Mouse (Mus musculus) midbrain, embryonic 12.5 days (tissue): ENCODE results near the gene Clnk. TPM values are rescaled to one million over a fixed set of nuclear protein-coding genes. Genes with fewer than 3 reads are reported as not detected.

Experiments used
- ATAC-seq: fragments of 200-750 bp; cut with Nextera tagmentation; 2 replicates; pipeline ENCODE4 v1.8.0; 2017; ENCODE audit warnings: low read depth, moderate TSS enrichment, moderate library complexity; ENCODE audit not compliant: low FRiP score
- H3K27ac ChIP-seq: fragments of 300-500 bp; sonication (generic); replicated peaks from 2 replicates; pipeline ENCODE4 v1.5.1; 2016; ENCODE audit warnings: mild to moderate bottlenecking
- H3K27me3 ChIP-seq: fragments of 300-500 bp; sonication (generic); 2 replicates; pipeline ENCODE4 v1.6.1; 2016; ENCODE audit warnings: mild to moderate bottlenecking
- H3K36me3 ChIP-seq: fragments of 300-500 bp; sonication (generic); 2 replicates; pipeline ENCODE4 v1.6.1; 2016
- H3K4me1 ChIP-seq: fragments of 300-500 bp; sonication (generic); 2 replicates; pipeline ENCODE4 v1.6.1; 2016
- H3K4me2 ChIP-seq: fragments of 300-500 bp; sonication (generic); replicated peaks from 2 replicates; pipeline ENCODE4 v1.6.1; 2016; ENCODE audit warnings: mild to moderate bottlenecking, moderate library complexity
- H3K4me3 ChIP-seq: fragments of 300-500 bp; sonication (generic); 2 replicates; pipeline ENCODE4 v1.5.1; 2016; ENCODE audit warnings: mild to moderate bottlenecking
- H3K9ac ChIP-seq: fragments of 300-500 bp; sonication (generic); replicated peaks from 2 replicates; pipeline ENCODE4 v1.6.1; 2016; ENCODE audit warnings: mild to moderate bottlenecking, moderate library complexity
- H3K9me3 ChIP-seq: fragments of 300-500 bp; sonication (generic); 2 replicates; pipeline ENCODE4 v1.6.1; 2016; ENCODE audit warnings: mild to moderate bottlenecking
- WGBS: fragments of 180-500 bp; shearing (Covaris S2); methylation state at CpG from one replicate; pipeline ENCODE4 v1.1.7; 2016; 5-methylcytosine and 5-hydroxymethylcytosine counted together
- polyA plus RNA-seq: library from polyadenylated mRNA; unstranded; fragments of >200 nt; fragmentation: Nextera tagmentation; extraction: Ambion mirVana; gene quantifications from 2 replicates; pipeline ENCODE4 v1.2.1, GENCODE M21; 2016

Clnk gene
- polyA plus RNA-seq, 1 experiment from 2014 or later = 0.20 TPM

DNA sequence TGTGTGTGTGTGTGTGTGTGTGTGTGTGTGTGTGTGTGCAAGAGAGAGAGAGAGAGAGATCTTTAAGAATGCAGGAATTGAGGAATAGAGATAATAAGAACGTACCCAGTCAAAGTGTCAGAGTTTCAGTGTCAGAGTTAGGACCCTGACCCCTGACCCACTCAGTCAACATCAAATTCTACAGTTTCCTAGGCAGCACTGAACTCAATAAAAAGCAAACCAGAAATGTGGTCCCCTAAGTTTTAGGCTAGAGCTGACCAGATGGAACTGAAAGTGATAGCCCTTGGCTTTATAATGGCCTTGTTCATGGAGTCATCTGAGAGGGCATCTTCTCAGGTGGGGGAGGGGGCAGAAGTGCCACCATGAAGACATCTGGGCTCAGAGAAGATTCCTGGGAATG lies 1.7 kb downstream of the Clnk start:
- Histone ChIP-seq H3K36me3 (no peaks in the 10 kb centered on the region), H3K27me3 (no peaks in the 10 kb centered on the region), H3K27ac (no peak overlapping the region), H3K4me1 (no peaks in the 10 kb centered on the region; the same call in 1 of the 2 replicates), H3K4me2 (no peak overlapping the region), H3K9me3 (no peaks in the 10 kb centered on the region), H3K9ac (no peak overlapping the region), H3K4me3 (no peak overlapping the region)
- ATAC-seq = 0 out of 2 replicates have a peak, but pooled peaks have one; percentile 20
- WGBS = 13% methylated on average over 1 of the region's 1 CpGs

DNA sequence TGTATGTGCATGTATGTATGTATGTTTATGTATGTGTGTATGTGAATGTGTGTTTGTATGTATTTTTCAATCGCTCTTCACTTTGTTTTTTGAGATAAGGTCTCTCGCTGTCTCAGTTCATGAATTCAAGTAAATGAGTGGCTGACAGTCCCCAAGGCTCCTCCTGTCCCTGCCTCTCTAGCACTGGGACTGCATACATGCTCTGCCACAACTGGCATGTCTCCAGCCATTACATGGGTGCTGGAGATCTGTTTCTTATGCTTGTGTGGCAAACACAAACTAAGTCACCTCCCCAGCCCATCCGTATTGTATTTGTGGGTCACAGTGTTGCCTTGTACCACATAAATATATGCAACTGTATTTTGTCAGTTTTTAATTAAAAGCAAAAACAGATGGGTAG lies 3.7 kb downstream of the Clnk start:
- Histone ChIP-seq H3K4me2 (no peak overlapping the region), H3K27ac (no peak overlapping the region), H3K9me3 (no peaks in the 10 kb centered on the region), H3K4me1 (no peaks in the 10 kb centered on the region; the same call in 1 of the 2 replicates), H3K27me3 (no peaks in the 10 kb centered on the region), H3K4me3 (no peak overlapping the region), H3K36me3 (no peaks in the 10 kb centered on the region), H3K9ac (no peak overlapping the region)
- WGBS = 96% methylated on average over 3 of the region's 3 CpGs
- ATAC-seq = no peak

DNA sequence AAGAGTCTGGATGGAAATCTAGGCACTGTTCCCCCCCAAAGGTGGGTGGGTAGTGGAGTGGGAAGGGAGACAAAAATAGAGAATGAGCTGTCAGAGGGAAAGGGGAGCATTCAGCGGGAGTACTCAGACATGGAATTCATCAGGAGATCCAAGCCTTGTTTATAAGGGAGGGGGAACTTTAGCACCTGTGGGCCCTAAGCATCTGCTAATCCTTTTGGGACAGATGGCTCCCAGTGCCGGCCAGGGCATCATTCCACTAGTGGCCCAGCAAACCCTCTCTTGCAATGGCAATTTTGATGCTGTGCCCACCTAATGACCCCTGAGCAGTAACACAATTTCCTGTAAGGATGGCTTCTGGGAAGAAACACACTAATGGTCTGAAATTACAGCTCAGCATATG lies 5.0 kb downstream of the Clnk start:
- H3K4me3 ChIP-seq = no peak overlapping the region
- H3K27ac ChIP-seq = no peak overlapping the region
- no peaks in the 10 kb centered on the region for H3K27me3 ChIP-seq
- no peak overlapping the region for H3K4me2 ChIP-seq
- no peaks in the 10 kb centered on the region; the same call in 1 of the 2 replicates for H3K4me1 ChIP-seq
- ATAC-seq = no peak
- H3K36me3 ChIP-seq = no peaks in the 10 kb centered on the region
- 68% methylated on average over 2 of the region's 2 CpGs for WGBS
- no peaks in the 10 kb centered on the region for H3K9me3 ChIP-seq
- H3K9ac ChIP-seq = no peak overlapping the region

DNA sequence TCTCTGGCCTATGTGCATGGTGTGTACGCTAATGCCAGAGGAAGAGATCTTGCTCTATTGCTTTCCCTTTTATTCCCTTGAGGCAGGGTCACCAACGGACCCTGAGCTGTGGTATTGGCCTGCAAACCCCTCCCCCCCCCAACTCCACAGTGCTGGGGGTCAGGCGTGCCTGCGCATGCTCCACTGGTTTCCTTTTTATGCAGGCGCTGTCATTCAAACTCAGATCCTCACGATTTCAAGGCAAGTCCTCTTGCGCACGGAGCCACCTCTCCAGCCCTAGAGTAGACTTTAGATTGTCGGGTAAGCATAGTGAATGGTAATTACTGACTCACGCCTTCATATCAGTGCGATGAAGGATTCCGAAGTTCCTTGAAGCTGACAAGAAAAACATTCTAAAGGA lies 6.1 kb downstream of the Clnk start:
- no peak overlapping the region for H3K4me2 ChIP-seq
- H3K27ac ChIP-seq = no peak overlapping the region
- H3K36me3 ChIP-seq = no peaks in the 10 kb centered on the region
- WGBS = 61% methylated on average over 12 of the region's 12 CpGs
- no peaks in the 10 kb centered on the region; the same call in 1 of the 2 replicates for H3K4me1 ChIP-seq
- no peak overlapping the region for H3K4me3 ChIP-seq
- no peak for ATAC-seq
- no peak overlapping the region for H3K9ac ChIP-seq
- no peaks in the 10 kb centered on the region for H3K27me3 ChIP-seq
- H3K9me3 ChIP-seq = no peaks in the 10 kb centered on the region

DNA sequence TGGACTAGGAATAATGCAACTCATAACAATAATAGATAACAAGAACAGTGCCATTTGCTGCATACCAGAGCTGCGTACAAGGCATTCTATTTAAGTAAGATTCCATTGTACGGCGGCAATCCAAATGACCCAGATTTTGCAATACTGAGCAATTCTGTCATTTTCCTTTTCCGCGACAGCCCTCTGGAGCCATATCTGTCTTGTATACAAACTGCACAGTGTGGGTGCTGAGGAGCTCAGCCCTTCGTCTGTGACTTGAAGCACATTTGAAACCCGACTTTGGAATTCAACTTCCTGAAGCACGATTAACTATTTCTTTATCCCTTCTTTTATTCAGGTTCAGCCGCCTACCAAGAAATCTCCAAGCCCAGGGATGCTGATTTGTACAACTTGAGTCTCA lies 6.6 kb downstream of the Clnk start:
- Histone ChIP-seq H3K9me3 (no peaks in the 10 kb centered on the region), H3K4me1 (no peaks in the 10 kb centered on the region), H3K9ac (no peak overlapping the region), H3K4me3 (no peak overlapping the region), H3K4me2 (no peak overlapping the region), H3K27ac (no peak overlapping the region), H3K36me3 (no peaks in the 10 kb centered on the region), H3K27me3 (no peaks in the 10 kb centered on the region)
- WGBS = 75% methylated on average over 9 of the region's 9 CpGs
- no peak for ATAC-seq

DNA sequence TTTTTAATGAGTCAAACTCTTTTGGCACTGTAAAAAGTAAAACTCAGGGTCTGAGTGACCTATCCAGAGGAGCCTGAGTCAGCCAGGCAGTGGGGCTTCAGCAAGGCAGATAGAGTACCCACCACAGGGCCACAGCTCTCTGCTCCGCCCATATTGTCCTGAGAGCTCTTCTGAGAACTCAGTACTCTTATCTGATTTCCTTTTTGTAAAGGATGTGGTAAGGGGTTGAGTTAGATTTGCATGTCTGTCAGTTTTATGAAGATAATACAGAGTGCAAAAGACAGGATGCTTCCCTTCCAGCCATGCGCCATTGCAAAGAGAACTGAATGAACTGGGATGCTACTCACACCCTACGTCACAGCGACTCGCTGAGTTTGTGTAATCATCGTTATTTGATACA lies 12.0 kb downstream of the Clnk start:
- no peak for ATAC-seq
- Histone ChIP-seq H3K9me3 (no peaks in the 10 kb centered on the region), H3K36me3 (no peaks in the 10 kb centered on the region), H3K27me3 (no peaks in the 10 kb centered on the region), H3K4me3 (no peak overlapping the region), H3K9ac (no peak overlapping the region), H3K4me2 (no peak overlapping the region), H3K27ac (no peak overlapping the region), H3K4me1 (peaks cover 4% of the 10 kb centered on the region; the same call in 1 of the 2 replicates)
- 85% methylated on average over 6 of the region's 6 CpGs for WGBS

DNA sequence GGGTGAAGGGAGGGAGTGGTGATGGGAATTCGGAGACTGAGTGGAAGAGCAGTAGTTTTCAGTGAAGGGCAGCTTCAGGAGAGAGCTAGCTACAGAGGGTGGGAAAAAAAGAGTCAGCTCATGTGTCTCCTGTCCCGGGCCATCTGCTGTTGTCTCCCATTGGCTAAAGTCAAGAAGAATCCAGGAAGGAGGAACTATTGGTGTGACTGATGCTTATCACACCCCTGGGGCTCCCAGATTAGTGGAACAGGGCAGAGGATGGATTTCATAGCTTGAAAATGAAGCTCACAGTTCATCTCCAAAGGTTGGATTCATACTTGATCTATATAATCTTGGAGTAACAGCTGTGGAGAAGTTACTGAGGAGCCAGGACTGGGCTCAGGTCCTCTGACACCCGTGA lies 13.6 kb downstream of the Clnk start:
- no peak overlapping the region for H3K9ac ChIP-seq
- WGBS = 78% methylated on average over 3 of the region's 3 CpGs
- H3K36me3 ChIP-seq = no peaks in the 10 kb centered on the region
- H3K27ac ChIP-seq = no peak overlapping the region
- H3K4me2 ChIP-seq = no peak overlapping the region
- no peaks in the 10 kb centered on the region for H3K27me3 ChIP-seq
- H3K4me3 ChIP-seq = no peak overlapping the region
- peaks cover 4% of the 10 kb centered on the region; the same call in 1 of the 2 replicates for H3K4me1 ChIP-seq
- no peak for ATAC-seq
- no peaks in the 10 kb centered on the region for H3K9me3 ChIP-seq

DNA sequence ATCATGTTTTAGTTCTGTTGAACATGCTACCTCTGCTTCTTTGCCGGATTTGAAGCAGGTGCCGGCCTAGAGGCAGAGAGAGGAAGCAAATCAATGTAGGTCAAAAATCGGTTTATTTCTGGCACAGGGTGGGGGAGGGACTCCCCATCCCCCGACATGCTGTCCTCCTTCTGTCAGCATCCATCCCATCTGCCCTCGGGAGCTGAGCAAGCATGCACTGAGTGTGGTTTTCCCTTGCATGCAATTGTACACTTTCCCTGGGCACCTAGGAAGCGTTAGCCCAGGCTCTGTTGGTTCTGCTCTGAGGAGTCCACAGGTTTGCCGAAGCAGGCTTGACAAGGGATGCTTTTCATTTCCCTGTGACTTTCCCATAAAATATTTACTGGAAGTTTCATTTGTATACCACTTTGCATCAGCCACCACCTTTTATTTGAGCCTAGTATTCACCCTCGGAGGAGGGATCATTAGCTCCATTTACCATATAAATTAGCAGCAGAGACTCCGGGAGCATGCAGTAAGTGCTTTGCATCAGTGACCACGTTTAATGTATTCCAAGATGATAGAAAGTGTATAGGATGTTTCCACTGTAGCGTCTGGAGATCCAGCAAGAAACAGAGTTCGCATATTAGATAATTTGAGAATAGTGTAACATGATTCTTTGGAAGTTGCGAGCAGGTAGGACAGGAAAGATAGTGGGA lies 14.2 kb downstream of the Clnk start:
- Histone ChIP-seq H3K27me3 (no peaks in the 10 kb centered on the region), H3K4me1 (peaks cover 4% of the 10 kb centered on the region; the same call in 1 of the 2 replicates), H3K4me2 (no peak overlapping the region), H3K36me3 (no peaks in the 10 kb centered on the region), H3K9me3 (no peaks in the 10 kb centered on the region), H3K9ac (no peak overlapping the region), H3K27ac (no peak overlapping the region), H3K4me3 (no peak overlapping the region)
- WGBS = 75% methylated on average over 13 of the region's 13 CpGs
- ATAC-seq = 0 out of 2 replicates have a peak, but pooled peaks have one; percentile 9

DNA sequence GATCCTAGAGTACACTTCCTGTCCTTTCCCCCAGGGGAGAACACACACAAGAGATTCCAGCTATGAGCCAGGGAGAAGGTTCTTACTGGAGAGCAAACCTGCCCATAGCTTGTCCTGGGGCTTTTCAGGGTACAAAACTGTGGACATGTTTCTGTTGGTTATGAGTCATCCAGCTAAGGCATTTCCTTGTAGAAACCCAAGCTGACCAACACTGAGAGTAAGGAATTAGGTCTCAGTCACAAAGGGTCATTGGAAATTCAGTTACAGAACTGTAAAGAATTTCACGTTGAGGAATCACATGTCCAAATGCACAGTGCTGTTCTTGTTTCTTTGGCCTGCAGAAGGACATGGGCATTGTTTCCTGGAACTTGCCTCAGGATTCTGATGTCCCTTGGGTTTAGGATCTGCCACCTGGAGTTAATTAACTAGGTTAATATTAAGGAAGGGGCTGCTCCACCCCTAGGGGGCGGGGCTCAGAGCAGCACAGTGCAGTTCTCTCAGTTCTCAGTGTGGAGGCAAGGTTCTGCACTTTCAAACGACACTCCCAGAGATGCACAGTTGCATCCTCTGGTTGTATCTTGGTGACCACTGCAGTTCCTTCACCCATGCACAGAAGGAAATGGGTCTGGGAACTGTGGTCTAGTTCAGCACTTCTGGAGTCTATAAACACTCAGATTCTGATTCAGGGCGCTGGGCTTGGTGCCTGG lies 18.4 kb downstream of the Clnk start:
- Histone ChIP-seq H3K9ac (no peak overlapping the region), H3K27ac (no peak overlapping the region), H3K36me3 (no peaks in the 10 kb centered on the region), H3K9me3 (no peaks in the 10 kb centered on the region), H3K4me1 (peaks cover 4% of the 10 kb centered on the region; the same call in 1 of the 2 replicates), H3K27me3 (no peaks in the 10 kb centered on the region), H3K4me2 (no peak overlapping the region), H3K4me3 (no peak overlapping the region)
- 58% methylated on average over 4 of the region's 4 CpGs for WGBS
- ATAC-seq = no peak

DNA sequence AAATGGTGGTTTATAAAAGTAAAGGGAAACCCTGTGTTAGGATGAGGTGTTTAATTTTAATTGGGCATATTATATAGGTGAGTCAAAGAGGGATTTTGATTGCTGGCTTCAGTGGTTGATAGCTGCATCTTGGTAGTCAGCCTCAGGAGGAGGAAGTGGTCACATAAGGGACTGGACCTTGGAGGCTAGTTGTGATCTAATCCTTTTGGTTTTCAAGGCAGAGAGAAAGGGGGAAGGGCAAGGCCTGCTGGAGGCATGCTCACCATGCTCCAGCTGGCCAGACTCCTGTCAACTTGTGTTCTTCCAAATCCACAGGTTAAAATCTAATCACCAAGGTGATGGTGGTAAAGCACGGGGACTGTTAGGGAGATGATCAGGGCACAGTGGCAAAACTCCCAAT lies 19.0 kb downstream of the Clnk start:
- H3K36me3 ChIP-seq = no peaks in the 10 kb centered on the region
- no peak overlapping the region for H3K4me2 ChIP-seq
- WGBS = 89% methylated on average over 1 of the region's 1 CpGs
- no peak overlapping the region for H3K4me3 ChIP-seq
- ATAC-seq = no peak
- no peaks in the 10 kb centered on the region for H3K9me3 ChIP-seq
- peaks cover 4% of the 10 kb centered on the region; the same call in 1 of the 2 replicates for H3K4me1 ChIP-seq
- no peak overlapping the region for H3K9ac ChIP-seq
- no peak overlapping the region for H3K27ac ChIP-seq
- no peaks in the 10 kb centered on the region for H3K27me3 ChIP-seq

DNA sequence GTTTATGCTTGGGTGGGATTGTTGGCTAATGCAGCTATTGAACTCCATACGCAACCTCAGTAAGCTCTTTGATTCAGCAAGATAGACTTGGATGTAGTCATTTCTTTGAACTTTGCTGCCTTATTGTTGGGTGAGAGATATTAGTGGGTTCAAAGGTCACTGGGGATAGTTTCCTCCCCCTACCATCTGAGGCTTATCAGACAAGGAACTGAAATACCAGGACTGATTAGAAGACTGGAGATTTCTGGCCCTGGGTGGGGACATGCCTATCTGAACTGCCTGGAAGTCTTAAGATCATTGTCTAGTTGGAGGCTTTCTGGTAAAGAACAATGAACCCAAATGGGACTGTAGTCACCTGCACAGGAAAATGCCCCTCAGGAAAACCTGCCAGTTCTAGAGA lies 26.4 kb downstream of the Clnk start:
- no peak overlapping the region for H3K9ac ChIP-seq
- H3K9me3 ChIP-seq = no peaks in the 10 kb centered on the region
- 82% methylated on average over 1 of the region's 1 CpGs for WGBS
- no peak overlapping the region for H3K27ac ChIP-seq
- H3K4me1 ChIP-seq = no peaks in the 10 kb centered on the region
- H3K36me3 ChIP-seq = no peaks in the 10 kb centered on the region
- H3K27me3 ChIP-seq = no peaks in the 10 kb centered on the region
- no peak overlapping the region for H3K4me2 ChIP-seq
- H3K4me3 ChIP-seq = no peak overlapping the region
- ATAC-seq = no peak

DNA sequence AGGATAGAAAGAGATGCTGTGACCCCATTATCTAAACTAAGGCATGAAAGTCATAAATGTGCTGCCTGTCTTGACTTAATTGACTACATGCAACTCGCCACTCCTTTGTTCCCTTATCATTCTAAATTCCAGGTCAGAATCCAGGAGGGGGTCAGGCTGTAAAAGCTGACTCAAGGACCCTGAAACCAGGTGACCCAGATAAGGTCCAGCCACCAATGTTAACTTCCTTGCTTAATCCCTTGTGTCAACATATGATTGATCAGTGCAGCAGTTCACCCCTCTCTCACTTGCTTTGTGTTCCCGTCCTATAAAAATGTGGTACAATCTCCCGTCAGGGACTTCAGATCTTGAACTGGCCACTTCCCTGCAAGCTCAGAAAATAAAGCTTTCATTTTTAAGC lies 31.1 kb downstream of the Clnk start:
- no peak for ATAC-seq
- Histone ChIP-seq H3K9ac (no peak overlapping the region), H3K4me3 (no peak overlapping the region), H3K36me3 (no peaks in the 10 kb centered on the region), H3K9me3 (no peaks in the 10 kb centered on the region), H3K27me3 (no peaks in the 10 kb centered on the region), H3K4me2 (no peak overlapping the region), H3K4me1 (no peaks in the 10 kb centered on the region), H3K27ac (no peak overlapping the region)
- 49% methylated on average over 3 of the region's 3 CpGs for WGBS
